Mouse (Mus musculus) left cerebral cortex, postnatal 36 days (tissue): Measurements from ENCODE around the gene Mrpl33. TPM values are rescaled to one million over a fixed set of nuclear protein-coding genes. Genes with fewer than 3 reads are reported as not detected.
"Not testable (repeated sequence)": the region's sequence is repeated elsewhere in the genome, so short reads cannot be mapped to it uniquely, and the experiment has no call there.

Source experiments
- DNase-seq, 2 experiments: peaks; one replicate each; pipeline ENCODE4 v3.0.0; 2021 to 2022; ENCODE audit warnings: low spot score in 2 of 2, mixed read lengths in 1 of 2
- intact Hi-C: fragments of 180-260 bp; cut with DNase I; formaldehyde crosslinking; loops from one replicate; pipeline ENCODE4 v1.15.1; 2025
- total RNA-seq, 2 experiments: library from RNA; stranded (reverse); gene quantifications; 2 replicates each; pipeline ENCODE4 v1.2.3; 2021

Mrpl33 gene
- total RNA-seq = 10 to 100 TPM; 82.6 to 94.8 TPM

DNA sequence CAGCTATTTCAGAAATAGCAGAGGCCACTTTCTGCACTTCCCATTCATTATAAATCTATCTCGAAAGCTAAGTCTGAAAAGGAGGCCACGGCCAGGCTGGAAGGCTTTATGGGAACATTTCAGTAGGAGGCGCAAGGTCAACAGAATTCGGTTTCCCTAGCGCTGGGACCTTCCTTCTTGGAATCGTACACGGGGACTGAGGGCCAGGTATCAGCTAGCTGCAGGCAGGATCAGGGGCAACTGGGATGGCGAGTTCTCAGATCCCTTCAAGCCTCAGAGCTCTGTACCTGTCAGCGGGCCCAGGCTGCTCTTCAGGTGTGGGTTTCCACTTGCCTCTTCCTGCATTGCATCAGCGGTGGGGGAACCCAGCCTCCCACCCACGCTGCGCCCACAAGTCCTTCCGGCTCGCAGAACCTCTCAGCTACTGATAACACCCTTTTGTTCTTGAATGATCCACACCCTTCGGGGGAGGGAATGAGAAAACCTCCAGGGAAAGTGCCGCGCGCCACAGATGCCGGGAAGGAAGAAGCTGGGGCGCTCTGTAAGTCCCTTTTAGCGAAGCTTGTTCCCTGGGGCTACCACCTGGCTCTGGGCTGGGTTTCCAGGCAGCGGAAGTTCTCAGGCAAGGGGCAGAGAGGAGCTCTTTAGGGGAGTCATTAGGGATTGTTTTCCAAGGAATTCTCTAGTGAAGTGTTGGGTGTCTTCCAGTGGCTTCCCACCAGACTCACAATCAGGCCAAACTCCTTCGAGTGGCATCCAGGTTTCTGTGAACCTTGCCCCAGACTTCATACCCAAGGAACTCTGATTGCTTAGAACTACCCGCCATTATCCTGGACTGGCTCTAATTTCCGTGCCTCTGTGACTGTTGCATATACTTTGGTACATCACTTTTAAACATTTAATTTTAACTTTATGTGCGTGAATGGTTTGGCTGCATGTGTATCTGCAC is at the start of gene Mrpl33:
TSS of gene Mrpl33 (plus strand) at position 455 of the 949 bp plus-strand sequence.
- intact Hi-C loops = loop anchor here (5.0 to 10.0 kb wide), 2 partner anchors 34 to 438 kb away; no protein-coding TSS in a partner anchor
- DNase-seq = peak; percentile 34 to 61

DNA sequence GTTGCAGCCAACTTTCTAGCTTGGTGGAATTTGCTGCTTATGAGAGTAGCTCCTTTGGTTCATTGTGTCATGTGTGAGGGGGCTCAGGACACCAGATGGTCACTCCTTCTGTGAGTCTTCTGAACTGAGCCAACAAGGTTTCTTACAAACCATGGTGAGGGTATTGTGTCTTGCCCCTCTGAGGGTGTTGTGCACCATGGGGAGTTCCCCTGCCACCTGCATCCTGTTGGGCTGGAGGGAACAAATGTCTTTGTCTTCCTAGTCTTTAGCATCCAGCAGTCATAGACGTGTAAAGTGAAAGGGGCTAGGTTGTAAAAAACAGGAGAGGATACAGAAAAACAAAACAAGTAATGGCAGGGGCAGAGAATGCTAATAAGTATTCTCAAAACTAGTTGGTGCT is 37.3 kb upstream of the Mrpl33 start:
- intact Hi-C loops = no loop called here
- DNase-seq = no peak

DNA sequence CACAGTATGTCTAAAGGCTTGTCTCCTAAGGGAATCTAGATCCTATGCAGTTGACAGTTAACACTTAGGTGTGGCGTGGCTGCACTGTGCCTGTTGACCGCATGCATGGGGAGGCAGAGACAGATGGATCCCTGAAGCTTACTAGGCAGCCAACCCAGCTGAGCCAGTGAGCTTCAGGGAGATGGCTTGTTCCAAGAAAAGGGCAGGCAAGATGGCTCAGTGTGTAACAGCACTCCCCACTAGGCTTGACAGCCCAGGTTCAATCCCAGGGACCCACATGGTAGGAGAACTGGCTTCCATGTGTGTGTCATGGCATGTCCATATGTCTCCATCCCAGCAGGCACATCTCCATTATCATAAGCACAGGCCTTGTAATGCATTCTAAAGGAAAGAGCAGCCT is 36.4 kb upstream of the Mrpl33 start:
- DNase-seq = no peak
- intact Hi-C loops = loop anchor here (5.0 to 10.0 kb wide), 2 partner anchors 37 to 744 kb away; partner anchors contain the start of gene Mrpl33

DNA sequence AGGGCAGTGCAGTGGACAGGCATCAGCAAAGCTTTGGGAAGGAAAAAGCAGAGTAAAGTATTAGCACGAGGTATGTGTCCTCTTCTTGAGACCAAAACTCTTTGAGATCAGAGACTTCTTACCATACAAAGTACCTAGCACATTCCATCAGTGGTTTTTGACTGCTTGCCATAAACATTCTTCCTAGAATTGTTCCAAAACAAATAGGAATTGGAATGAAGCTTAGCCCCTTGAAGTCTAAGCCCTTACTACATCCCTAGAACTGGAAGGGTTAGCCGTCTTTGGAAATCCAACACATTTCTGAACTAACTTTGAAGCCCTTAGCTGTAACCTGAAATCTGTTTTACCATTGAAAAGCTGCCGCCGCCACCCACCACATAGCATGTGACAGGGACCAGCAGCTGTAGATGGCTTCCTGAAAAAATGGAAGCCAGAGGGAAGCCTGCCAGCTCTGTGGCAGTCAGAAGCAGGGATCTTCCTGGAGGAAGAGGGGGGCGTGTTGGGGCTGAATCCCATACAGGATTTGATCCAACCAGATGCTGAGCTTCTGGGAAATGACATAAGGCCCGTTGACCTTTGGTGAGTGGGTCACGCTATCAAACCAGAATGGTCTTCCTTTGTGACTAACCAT is 34.6 kb upstream of the Mrpl33 start:
- intact Hi-C loops = loop anchor here (2.0 to 10.0 kb wide), 4 partner anchors 35 to 743 kb away; partner anchors contain the start of gene Mrpl33
- DNase-seq = peak; percentile 64 to 71

DNA sequence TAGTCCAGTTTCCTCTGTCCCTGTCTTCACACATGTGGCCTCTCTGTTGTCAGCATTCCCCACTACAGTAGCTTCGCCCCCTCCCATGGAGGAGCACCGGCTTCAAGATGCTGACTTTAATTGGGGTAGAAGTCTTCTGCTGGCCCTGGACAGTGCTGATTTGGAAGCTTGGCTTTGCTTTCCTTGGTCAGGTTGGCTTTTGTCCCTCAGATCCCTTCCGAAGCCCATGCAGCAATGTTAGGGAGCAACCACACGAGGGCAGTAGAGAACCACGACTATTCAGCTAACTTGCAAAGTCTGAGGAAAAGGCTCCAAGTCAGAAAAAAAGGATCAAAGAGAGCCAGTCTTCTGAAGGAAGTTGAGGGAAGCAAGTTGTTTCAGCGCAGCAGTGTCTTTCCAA is 33.2 kb upstream of the Mrpl33 start:
- peak; percentile 57 to 73 for DNase-seq
- intact Hi-C loops = loop anchor here (2.0 to 10.0 kb wide), 4 partner anchors 34 to 741 kb away; partner anchors contain the start of gene Mrpl33

DNA sequence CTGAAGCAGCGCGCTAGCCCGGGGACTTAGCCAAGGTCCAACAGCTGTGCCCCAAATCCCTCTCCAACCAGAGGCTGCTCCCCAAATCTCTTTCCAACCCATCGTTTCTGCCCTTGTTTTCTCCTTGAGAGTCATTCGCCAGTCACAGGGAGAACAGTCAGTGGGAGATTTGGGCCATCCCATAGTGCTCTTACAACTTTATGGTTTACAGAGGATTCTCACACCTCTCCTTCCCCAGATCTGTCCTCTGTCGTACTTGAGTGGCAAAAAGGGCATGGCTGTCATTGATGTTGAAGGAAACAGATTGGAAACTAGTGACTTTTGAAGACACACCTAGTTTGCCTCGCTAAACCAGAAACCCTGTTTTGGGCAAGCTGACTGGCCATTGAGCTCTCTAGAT is 32.8 kb upstream of the Mrpl33 start:
- intact Hi-C loops = loop anchor here (2.0 to 10.0 kb wide), 4 partner anchors 33 to 741 kb away; partner anchors contain the start of gene Mrpl33
- DNase-seq = no peak

DNA sequence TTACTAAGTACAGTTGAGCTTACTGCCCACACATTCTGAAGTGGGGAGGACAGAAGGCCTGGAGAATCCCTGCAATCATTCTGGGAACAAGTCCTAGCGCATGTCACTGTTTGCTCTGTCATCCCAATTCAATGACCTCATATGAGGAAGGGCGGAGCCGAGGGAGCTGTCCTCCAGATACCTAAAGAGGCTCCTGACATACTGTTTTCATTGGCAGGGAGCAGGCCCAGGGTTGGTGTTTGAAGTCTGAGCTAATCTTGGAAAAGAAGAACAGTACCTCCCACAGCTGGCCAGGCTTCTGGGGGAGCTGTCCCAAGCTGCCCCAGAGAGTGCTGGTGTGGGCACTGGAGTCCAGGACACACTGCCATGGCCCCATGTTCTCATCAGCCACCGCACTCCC is 31.8 kb upstream of the Mrpl33 start:
- intact Hi-C loops = loop anchor here (5.0 to 10.0 kb wide), 2 partner anchors 32 to 740 kb away; partner anchors contain the start of gene Mrpl33
- peak; percentile 19 to 24 for DNase-seq

DNA sequence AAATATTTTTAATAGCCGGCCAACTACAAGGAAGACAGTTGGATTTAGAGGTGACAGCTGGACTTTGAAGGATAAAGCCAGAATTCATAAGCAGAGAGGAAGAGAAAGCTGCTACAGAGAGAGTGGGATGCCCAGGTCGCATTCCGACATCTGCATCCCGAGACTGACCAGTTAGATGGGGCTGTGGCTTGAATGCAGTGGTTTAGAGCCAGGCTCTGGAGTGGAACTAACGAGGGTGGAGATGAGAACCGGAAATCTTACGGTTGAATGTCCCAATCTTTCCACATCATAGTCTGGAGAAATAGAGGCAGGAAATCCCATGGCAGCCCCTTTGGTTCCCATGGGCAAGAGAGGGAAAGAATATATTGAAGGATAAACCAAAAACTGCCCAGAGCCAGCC is 30.7 kb upstream of the Mrpl33 start:
- intact Hi-C loops = loop anchor here (10.0 kb wide), 1 partner anchor 739 kb away; no protein-coding TSS in a partner anchor
- no peak for DNase-seq

DNA sequence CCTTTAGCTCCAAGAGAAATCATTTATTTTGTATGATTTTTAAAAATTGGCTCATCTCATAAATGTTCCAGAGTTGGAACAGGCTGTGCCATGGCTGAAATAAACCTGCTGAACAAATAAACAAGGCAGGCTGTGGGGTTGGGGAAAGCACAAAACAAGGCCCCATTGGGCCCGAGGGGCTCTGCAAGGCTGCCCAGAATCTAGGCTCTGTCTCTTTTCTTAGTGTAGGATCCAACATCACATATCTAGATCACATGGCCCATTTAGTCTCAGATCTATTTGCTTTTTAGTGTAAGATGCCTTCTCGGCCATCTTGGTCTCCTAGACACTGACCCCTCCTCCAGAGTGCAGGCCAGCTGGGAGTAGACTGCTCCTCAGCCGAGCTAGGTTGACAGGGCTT is 30.3 kb upstream of the Mrpl33 start:
- no peak for DNase-seq
- intact Hi-C loops = loop anchor here (10.0 kb wide), 1 partner anchor 738 kb away; no protein-coding TSS in a partner anchor

DNA sequence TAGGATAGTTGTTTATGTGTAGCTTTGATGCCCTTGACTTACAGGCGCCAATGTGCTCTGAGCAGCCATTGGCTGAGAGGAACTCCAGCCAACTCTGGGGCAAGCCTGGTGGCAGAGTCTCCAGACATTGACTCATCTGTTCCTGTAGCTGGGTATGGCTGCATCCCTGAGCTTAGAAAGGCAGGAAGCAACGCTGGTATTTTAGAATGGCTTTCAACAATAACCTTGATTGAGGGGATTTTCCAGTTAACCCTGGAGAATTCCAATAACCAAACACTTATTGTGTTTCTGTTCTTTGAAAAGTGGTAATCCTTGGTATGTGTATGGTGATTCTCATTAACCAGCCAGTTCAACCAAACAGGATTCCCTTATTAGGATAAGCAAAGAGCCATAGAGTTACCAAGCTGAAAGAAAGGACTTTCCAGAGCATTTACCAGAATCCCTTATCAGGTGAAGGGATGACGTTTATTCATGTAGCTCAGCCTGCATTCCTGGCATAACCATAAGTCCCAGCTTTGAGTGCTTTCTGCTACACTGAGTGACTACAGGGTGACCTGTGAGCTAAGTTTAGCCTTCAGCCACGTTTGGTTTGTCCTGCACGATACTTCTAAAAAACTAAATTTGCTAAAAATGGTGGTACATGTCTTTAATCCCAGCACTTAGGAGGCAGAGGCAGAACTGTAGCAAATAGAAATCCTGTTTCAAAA is 28.6 kb upstream of the Mrpl33 start:
- intact Hi-C loops = loop anchor here (10.0 kb wide), 1 partner anchor 737 kb away; no protein-coding TSS in a partner anchor
- DNase-seq = no peak

DNA sequence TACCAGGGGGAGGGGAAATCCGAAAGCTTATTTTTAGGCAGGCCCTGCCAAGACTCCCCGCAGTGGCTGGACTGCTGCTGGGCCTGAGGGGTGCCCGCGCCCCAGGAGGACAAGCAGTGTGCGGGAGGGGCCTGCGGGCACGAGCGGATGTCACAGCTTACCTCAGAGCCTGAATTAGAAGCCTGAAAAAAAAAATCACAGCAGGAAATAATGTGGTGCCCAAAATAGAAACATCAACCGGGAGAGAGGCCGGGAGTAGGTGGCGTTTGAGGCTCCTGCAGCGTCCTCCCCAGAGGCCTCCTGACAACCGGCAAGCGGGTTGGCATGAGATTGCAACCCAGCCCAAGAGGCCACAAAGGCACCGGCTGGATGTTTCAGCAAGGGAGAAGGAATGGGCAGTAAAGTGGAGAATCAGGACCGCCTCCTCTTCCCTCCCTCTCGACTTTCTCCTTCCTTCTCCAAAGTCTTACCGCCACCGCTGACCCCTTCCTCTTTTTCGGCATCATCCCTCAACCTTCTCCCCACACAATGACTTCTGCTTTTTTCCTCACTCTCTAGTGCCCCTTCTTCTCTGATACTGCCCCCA is 25.6 kb upstream of the Mrpl33 start:
- intact Hi-C loops = loop anchor here (5.0 to 10.0 kb wide), 2 partner anchors 126 to 414 kb away; partner anchors contain the start of genes Babam2 and Rbks
- peak; percentile 59 to 61 for DNase-seq

DNA sequence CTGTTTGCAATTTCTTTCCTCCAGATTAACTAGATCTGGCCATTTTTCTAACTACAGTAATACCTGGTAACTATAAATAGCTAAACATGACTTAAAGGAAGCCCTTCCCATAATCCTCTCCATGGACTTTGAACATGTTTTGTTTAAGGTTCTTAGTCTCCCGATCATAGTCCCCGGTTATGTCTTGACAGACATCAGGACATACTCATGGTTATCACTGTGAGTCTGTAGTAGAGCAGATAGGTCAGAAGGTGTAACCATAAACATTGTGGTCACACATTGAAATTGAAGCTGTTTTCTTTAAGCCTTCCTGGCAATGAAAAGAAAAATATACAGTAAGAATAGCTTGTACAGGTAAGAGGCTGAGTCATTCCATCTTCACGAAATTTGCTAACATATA is 23.0 kb upstream of the Mrpl33 start:
- no peak for DNase-seq

DNA sequence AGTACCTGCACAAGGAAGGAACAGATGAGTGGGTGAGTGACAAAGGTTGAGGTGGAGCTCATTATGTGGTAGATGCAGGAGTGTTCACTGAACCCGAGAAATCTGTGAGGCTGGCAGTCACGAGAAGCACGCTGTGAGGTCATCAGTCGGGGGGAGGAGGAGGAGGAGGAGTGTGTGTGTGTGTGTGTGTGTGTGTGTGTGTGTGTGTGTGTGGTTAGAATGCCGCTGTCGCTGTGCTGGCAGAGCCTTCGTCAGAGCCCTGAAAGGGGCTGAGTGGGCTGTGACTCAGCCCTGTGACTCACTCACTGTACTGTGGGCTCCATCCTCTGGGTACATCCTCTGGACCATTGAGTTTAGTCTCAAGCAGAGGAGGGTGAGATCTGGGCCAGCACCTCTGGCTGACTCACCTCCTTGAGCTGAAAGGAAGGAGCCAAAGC is 20.2 kb upstream of the Mrpl33 start:
- peak; percentile 56 to 76 for DNase-seq

More for the DNA sequence above, 23.0 kb upstream of the Mrpl33 start:
- intact Hi-C loops = loop anchor here (5.0 to 10.0 kb wide), 2 partner anchors 124 to 411 kb away; partner anchors contain the start of genes Babam2 and Rbks

DNA sequence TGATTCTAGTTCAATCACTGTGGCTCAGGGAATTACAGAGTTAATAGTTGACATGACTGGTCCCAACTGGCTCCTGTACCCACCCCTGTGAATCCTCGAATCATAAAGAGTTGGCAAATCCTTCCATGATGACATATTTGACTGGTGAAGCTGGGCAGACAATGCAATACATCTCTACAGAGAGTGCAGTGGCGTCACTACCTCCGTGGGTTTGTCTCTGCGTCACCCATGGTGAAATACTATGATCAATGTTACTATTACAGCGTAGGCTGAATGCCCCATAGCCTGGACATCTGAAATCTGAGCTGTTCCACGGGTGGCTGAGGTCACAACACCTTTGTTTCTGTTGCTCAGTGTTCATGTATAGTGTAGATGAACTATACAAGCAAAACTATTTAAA is 15.5 kb upstream of the Mrpl33 start:
- DNase-seq = no peak
- intact Hi-C loops = no loop called here

More for the DNA sequence above, 20.2 kb upstream of the Mrpl33 start:
- intact Hi-C loops = loop anchor here (10.0 kb wide), 1 partner anchor 408 kb away; no protein-coding TSS in a partner anchor

DNA sequence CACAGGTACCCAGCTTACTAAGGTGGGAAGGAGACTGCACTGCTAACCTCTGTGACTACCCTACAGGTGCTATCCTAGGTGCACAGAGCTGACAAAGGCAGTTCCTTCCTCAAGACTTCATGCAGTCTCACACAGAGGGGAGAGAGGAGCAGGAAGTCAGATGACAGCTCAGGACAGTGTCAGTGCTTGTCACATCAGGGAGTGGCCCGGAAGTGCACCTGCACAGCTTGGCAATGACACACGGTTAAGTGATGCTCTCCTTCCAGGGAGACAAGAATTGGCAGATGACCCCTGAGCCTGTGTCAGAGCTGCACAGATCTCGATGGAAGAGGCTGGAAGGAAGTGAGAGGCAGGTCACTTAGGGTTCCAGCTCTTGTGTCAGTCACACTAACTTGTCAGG is 14.8 kb upstream of the Mrpl33 start:
- no peak for DNase-seq
- intact Hi-C loops = no loop called here

DNA sequence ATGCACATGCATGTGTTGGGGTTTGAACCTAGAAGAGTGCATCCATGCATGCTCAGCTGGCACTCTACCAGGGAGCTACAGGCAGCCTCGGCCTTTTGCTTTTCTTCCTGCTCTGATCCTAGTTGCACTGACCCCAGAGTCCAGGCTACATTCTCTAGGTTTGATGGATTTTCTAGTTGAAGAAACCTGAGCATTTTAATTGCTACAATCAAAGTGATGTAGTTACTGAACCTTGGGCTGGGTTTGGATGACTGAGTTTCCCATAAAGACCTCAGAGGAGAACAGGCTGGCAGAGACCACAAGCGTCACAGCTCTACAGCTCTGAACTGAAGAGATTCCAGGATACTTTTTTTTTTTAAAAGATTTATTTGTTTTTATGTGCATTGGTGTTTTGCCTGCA is 13.5 kb upstream of the Mrpl33 start:
- intact Hi-C loops = no loop called here
- DNase-seq = no peak

DNA sequence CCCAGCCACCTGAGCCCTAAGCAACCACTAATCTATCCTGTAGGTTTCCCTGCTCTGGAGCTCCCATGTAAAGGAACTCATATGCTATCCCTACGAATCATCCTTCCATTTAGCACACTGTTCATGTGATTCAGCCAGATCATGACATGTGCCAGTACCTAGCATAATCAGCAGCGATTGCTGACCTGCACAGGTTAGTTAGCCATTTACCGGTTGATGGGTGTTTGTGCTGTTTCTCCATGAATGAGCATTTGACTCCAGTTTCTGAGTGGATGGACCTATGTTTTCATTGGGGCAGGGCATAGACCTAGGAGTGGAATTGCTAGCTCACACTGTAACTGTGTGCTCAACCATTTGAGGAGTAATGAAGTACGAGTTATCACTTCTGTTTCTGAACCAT is 11.2 kb upstream of the Mrpl33 start:
- DNase-seq = no peak
- intact Hi-C loops = no loop called here

DNA sequence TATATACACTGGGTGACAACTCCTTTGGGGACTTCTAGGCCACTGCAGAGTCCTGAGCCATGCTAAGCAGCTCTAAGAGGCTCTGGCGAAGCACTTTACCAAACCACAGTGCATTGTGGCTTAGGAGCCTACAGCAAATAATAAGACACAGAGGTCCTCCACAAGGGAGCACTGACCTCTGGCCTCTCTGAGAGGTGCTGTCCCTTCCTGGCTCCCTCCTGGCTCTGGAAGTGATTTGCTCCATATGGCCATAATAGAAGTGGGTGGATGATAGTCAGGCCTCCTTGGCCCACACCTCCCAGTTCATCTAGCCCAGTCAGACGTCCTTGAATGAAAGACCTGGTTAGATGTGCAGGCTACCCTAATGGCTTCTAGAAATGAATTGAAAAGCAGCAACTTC is 8.7 kb upstream of the Mrpl33 start:
- intact Hi-C loops = no loop called here

DNA sequence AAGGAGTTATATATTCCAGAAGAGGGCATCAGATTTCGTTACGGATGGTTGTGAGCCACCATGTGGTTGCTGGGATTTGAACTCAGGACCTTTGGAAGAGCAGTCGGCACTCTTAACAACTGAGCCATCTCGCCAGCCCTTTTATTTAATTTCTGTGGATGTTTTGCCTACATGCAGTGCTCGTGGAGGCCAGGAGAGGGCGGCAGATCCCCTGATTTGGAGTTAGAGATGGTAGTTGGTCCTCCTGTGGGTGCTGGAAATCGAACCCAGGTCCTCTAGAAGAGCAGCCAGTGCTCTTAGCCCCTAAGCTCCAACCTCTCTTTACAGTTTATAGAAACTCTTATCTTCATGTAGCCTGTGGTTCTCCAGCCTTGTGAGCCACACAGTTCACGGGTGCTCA is 8.1 kb upstream of the Mrpl33 start:
- DNase-seq, intact Hi-C loops: not testable (repeated sequence)

More for the DNA sequence above, 8.7 kb upstream of the Mrpl33 start:
- DNase-seq = no peak
